Mouse (Mus musculus): ENCODE measurements around the gene Cnot10. TPM values are rescaled to one million over a fixed set of nuclear protein-coding genes. Genes with fewer than 3 reads are reported as not detected.
A peak's percentile ranks its signal among the peaks of the same experiment; 100 is the strongest.
"Not testable (repeated sequence)": the region's sequence is repeated elsewhere in the genome, so short reads cannot be mapped to it uniquely, and the experiment has no call there.

The Cnot10 gene
- total RNA-seq, 2 experiments from 2014 or later, result 30.8 to 31.3 TPM

DNA sequence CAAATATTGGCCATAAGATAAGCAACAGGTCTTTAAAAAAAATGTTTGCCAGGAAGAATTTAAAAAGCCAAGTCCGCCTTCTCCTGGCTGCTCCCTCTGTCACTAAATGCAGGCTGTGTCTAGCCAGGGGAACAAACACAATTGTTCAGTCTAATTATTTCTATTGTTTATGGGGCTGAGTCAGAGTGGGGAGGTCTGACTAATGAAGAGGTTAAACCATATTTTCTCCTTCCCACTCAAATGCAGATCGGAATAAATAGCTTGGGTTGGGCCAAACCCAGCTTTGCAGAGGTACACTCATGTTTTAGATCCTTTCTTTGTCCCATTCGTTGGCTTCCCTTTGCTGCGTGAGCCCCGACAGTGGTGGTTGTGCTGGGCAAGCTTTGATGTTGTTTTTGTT lies 9.4 kb upstream of the Cnot10 start:
- DNase-seq, result no peak

DNA sequence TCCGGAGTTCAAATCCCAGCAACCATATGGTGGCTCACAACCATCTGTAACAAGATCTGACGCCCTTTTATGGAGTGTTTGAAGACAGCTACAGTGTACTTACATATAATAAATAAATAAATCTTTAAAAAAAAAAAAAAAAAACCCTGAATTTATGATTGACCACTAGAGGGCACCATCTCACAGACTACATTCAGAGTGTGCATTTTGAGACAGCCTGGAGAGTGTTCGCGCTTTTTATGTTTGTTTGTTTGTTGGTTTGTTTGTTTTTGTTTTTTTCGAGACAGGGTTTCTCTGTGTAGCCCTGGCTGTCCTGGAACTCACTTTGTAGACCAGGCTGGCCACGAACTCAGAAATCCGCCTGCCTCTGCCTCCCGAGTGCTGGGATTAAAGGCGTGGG lies 8.5 kb upstream of the Cnot10 start:
- DNase-seq, result not testable (repeated sequence)

DNA sequence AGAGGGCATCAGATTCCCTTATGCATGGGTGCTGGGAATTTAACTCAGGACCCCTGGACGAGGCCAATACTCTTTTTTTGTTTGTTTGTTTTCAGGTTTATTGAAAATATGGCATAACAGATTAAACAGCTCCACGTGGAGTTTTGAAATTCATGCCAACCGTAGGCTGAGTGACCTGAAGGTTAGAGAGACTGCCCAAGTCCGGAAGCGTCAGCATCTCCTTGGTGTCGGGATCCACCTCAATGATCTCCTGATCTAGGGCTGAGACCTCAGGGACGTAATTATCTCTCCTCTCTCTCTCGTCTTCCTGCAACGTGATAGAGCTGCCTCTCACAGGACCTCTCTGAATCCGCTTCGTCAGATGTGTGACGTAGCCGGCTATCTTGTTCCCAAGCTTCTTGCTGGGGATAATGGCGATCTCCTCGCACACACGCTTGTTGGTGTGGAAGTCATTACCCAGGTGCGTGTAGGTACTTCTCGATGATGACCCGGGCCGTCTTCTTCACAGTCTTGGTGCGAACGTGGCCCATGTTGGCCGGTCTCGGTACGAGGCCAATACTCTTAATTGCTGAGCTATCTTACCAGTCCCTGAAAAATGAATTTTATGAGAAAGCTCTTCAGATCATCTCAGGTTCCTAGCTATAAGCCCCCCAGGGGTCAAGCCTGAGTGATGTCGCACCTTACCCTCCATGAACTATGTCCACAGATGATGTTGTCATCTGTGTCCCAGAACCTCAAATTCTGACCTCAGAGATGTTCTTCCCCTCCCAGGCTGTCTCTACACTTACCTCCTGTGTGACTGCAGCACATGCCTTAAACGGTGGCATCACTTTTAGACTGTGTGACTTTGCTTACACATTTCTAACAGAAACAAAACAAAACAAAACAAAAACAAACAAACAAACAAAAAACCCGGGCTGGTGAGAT lies 7.8 kb upstream of the Cnot10 start:
- no peak for DNase-seq

DNA sequence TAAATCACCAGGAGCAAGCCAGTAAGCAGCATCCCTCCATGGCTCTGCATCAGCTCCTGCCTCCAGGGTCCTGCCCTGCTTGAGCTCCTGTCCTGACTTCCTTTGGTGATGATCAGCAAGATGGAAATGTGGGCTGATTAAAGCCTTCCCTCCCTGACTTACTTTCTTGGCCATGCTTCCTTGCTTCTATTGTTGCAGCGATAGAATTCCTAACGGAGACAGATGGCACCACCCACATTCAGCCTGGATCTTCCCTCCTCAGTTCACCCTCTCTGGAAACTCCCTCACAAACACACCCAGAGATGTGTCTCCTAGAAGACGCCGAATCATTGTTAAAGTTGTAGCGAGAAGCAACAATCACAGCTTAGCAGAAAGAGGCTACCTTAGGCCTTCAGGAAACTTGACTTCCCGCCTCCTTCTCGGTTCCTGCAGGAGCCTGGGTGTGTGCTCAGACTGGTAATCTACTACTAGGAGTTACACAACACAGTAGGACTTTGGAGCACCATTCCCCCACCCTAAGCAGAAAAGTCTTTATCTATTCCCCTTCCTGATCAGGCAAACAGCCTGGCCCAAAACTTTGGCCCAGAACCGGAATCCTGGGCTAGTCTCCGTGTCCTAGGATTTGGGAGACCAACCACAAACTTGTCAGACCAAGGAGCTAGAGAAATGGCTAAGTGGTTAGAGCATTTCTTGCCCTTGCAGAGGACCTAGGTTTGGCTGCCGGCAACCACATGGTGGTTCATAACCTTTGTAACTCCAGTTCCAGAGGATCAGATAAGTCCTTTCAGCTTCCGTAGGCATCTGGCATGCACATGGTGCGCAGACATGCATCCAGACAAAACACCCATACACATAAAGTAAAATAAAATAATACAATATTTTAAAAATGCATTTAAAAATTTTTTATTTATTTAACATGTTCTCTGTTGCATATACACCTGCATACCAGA lies 6.8 kb upstream of the Cnot10 start:
- no peak for DNase-seq

DNA sequence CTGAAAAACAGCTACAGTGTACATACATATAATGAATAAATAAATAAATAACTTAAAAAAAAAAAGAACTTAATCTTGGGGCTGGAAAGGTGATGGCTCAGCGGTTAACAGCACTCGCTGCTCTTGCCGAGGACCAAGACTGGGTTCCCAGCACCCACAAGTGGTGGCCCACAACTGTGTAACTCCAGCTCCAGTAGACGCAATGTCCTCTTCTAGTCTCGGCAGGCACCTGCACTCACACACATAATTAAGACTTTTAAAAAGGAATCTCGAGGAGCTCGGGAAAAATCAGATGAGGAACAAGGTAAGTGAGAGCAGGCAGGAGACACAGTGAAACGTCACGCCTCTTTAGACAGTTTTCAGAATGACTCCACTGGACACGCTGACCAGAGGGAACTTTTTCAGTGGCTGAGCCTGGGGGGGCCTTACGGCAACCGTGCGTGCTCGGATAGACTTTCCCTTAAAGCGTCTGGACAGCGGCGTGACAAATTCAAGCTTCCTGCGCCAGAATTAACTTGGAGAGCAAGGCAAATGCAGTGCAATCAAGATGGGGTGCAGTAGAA lies 717 bp downstream of the Cnot10 start:
- no peak for DNase-seq

DNA sequence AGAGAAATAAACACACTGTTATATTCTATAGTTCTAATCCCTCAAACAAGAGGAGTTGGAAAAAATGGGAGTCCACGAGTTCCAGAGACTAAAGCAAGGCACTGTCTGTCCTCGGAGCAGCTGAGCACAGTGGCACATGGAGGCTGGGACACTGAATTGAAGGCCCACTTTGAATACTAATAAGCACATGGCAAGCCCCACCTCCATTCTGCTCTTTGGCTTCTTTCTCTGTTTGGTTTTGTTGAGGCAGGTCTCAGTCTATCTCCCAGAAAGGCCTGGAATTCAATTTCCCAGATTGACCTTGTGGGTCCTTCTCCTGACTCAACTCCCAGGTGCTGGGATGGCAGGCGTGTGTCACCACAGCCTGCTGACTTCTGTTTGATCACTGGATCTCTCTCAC lies 3.2 kb downstream of the Cnot10 start:
- no peak for DNase-seq

DNA sequence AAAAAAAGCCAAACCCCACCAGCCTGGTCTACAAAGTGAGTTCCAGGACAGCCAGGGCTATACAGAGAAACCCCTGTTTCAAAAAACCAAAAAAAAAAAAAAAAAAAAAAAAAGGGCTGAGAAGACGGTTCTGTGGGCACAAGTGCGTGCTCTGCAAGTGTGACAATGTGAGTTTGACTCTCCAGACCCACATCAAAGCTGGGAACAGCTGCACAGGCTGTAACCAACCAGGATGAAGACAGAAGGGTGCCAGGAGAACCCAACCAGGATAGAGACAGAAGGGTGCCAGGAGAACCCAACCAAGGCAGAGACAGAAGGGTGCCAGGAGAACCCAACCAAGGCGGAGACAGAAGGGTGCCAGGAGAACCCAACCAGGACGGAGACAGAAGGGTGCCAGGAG lies 3.8 kb downstream of the Cnot10 start:
- DNase-seq, result no peak

DNA sequence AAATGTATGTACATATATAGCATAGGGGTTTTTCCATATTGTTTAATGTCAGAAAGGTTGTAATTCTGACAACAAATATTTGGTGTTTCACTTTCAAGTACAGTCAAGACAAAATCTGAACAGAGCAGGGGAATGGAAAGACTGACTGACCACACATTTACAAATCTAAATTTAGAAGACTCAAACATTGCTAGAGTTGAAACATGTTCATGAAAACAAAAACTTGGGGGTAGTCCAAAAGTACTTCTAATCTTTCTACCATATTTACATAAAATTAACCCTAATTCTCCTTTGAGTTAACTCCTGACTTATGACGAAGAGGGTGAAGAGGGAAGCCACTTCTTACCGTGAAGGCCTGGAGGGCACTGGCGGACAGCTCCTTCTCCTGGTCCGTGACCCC lies 7.7 kb downstream of the Cnot10 start:
- no peak for DNase-seq

DNA sequence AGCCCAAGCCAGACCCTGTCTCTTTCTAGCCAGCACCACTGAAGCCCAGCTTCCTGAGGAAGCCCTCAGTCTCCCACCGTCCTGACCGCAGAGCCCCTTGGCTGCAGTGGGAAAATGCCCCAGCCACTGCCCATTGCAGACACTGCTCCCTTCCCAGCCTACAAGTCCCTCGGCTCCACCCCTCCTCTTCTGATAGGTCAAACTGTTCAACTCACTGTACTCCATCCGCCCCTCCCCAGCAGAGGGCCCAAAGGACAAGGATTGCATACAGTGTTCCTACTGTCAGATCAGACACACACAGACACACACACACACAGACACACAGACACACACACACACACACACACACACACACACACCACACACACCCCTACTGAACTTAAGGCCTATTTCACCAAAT lies 13.3 kb downstream of the Cnot10 start:
- DNase-seq, result no peak

DNA sequence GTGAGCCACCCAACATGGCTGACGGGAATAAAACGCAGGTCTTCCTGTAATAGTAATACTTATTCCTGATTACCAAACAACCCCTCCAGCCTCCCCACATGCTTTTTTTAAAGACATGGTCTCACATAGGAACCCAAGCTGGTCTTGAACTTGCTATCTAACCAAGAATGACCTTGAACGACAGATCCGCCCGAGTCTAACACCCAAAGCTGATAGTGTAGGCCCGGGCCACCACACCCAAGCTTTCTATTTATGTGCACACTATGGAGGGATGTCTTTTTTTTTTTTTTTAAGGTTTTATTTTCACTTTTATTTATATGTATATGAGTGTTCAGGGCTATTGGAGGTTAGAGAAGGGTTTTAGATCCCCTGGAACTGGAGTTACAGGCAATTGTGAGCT lies 15.8 kb downstream of the Cnot10 start:
- no peak for DNase-seq

DNA sequence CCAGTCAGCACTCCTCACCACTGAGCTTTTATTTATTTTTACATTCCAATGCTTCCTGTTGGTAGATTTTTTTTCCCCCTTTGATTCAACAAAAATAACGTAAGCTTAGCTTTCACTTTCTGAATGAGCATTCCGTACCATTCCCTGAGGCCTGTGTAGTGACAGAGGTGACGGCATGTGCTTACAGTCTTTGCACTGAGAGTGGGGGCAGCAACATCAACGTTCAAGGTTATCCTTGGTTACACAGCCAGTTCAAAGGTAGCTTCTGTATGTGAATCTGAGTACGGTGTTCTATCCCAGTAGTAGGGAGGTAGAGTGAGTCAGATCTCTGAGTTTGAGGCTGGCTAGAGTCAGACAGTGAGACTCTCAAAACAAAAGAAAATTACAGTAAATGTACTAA lies 18.8 kb downstream of the Cnot10 start:
- DNase-seq, result no peak

DNA sequence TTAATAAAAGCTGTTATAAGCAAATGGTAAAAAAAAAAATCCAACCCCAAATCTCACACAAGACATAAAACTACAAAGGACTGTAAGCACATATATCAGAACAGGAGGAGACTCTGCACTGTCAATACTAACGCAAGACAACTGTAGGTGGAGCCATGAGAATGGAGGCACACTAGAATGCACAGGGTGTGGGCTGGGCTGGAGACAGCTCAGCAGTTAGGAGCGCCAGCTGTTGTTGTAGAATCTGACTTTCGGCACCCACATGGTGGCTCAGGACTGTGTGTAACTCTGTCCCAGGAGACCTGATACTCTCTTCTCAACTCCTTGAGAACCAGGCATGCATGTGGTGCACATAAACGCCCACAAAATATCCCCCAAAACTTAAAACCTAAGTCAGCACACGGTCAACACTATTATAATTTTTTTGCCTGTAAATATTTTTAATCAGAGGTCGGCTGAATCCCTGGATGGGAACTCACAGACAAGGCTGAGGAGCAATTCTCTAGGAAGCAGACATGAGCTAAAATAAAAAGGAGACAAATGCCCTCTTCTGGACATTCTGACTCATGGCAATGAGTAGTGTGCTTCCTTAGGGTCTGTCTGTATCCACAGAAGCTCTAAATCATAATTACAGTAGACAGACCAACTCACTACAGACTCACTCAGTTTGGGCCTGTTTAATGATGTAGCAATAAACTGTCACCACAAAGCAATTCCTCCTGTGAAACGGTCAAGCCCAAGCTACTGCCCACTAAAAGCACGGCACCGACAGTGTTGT lies 25.6 kb downstream of the Cnot10 start:
- DNase-seq, result no peak

DNA sequence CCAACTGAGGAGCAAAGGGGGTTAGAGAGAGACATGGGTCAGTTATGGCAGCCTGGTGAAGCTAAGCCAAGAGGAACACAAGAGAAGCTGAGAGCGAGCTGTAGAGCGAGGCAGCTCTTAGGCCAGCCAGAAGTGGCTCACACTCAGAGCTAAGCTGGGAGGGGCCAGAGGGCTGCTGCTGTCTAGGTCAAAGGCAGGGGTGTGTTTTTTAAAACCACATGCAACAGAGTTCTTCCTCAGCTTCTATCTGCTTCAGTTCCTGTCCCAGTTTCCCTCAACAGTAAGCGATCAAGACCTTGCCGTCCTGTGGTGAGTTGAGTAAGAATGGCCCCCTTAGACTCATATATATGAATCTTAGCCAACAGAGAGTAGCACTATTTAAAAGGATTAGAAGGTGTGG lies 27.0 kb downstream of the Cnot10 start:
- no peak for DNase-seq

DNA sequence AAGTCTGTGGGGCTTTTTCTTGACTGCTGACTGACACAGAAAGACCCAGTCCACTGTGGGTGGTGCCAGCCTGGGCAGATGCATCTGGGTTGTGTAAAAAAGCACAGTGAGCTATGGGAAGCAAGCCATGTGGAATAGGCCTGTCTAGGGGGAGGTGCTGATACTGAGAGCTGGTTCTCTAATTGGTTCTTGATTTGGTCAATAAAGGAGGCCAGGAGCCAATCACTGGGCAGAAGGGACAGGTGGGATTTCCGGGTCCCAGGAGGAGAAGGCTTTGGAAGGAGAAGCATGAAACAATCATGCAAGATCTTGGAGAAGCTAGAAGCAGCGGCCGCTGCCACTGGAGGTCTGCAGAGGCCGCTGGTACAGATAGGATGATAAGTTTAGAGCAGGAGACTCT lies 27.4 kb downstream of the Cnot10 start:
- no peak for DNase-seq

DNA sequence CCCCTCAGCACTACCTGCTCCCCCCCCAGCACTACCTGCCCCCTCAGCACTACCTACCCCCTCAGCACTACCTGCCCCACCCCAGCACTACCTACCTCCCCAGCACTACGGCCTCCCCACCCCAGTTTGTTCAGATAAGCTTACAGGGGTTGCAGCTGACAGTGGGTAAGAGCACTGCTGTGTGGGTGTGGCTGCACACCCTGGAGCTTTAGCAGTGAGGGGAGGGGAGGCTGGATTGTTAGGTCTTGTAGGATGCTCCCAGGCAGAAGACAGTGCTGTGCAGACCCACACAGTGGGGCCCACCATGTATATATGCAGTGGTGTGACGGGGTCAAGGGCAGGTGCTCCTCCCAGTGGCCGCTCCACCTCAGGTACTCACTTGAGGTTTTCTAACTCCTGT lies 29.7 kb downstream of the Cnot10 start:
- DNase-seq, result no peak

DNA sequence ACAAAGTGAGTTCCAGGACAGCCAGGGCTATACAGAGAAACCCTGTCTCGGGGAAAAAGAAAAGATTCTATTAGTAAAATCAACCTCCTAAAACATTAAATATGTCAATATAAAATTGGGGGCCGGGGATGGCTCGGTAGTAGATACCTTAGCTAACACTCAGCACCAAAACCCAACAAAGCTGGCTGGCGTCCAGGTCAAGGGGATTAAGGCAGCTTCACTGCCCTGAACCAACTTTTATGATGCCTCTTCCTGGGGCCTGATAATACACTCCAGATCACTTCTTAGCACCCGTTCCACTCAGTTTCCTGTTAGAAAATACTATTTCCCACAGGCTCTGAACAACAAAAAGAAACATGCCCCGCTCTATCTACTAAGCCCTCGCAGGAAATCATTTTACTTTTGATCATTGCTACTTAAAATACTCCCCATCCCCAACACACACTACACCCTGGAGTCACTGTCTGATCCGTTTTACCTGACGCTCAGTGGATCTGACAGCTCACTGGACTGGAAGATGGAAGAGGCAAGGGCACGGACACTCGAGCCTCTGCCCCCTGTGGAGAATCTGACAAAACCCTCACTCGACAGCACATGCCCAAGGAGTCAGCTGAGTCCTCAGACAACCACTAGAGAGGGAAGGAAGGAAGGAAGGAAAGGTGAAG lies 36.0 kb downstream of the Cnot10 start:
- no peak for DNase-seq

DNA sequence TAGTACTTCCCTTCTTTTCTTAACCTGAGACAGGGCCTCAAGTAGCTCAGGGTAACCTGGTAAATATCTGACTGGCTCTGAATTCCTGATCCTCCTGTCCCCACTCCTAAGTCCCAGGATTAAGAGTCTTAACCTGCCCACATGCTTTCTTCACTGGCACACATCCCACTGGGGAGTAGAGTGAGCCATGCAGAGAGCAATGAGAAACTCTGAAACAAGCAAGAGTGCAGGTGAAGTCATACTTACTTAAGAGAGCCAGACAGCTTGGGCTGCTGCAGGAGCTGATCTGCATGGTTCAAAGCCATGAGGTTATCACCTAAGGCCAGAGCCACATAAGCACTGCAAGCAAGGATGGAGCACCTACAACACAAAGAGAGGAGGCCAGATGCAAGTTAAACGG lies 38.9 kb downstream of the Cnot10 start:
- no peak for DNase-seq

DNA sequence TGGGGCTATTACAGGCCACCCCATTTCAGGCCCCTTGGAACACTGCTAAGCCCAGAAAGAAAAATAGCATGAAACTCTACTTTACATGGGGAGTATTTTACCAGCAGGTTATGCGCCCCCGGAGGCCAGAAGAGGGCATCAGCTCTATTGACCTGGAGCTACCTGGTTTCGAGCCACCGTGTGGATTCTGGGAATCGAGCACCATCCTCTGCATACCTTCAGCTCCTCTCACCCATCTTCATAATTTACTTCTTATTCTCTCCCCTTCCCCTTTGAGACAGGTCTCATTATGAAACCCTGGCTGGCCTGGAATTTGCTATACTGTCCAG lies 55.0 kb downstream of the Cnot10 start:
- no peak for DNase-seq

DNA sequence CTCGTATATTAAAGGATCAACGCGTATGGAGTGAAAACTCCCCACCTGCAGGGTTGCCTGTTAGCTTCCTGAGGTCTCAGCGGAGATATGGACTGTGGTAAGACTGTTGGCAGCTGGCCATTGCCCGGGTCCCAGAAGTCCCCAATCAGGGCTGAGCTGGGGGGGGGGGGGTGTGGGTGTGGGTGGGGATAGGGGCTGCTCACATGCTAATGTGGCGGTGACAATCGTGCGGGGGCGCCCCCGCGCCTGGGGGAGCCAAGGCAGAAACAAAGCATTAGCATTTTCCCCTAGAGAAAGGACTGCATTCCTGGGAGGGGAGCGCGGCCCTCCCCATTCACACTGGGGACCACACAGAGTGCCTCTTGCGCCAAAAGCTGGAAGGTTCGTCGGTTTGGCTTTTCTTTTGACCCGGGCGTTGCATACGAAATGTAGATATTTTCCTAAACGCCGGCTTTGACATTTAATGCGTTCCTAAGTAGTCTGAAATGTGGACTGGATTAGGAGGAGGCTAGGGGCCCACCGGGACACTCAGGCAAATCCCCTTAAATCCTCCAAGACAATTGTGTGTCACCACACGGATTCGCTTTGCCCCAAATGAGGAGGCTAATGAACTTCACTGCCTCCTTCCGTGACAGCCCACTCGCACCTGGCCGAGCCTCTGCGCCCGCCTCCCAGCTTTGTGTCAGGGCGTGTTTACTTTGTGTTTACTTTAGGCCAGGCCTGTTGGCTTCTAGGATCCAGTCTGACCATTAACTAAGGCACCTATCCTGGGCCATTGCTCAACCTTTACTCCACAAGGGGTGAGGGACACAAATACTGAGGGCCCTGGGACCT lies 55.6 kb downstream of the Cnot10 start:
- peak; percentile 17 for DNase-seq

DNA sequence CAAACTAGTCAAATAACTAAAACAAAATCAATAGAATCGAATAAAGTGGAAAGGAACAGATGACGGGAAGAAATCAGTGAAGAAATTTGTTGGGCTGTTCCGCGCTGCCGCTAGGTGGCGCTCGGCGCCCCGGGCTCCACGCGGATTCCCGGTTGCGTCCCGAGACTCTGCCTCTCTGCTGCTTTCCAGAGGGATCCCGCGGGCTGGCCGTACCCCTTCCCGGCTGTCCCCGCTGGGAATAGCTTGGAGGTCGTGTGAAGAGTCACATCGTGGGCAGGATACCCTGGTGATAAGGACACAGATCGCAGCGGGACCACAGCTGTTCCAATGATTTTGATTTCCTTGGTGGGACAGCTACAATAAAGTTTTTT lies 56.2 kb downstream of the Cnot10 start:
- DNase-seq, result peak; percentile 81

DNA sequence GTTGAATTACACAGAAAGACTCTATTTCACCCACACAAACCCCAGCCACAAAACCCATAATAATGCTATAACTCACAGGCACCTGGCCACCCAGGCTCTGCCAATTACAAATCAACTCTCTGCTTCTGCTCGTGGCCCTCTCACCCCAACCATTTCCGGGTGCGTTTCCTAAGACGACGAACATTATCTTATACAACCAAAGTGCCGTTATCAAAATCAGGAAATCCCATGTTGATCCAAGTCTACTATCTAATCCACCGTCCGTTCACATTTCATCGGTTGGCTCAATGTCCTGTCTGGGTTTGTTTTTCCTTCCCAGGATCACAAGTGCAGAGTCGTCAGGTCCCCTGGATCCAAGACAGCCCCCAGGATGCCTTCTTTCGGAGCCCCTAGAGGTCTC lies 61.3 kb downstream of the Cnot10 start:
- DNase-seq, result no peak
